Mouse (Mus musculus) forebrain, embryonic 12.5 days (tissue): ENCODE data around the gene Antxr2. TPM values are rescaled to one million over a fixed set of nuclear protein-coding genes. Genes with fewer than 3 reads are reported as not detected.

ENCODE experiments used
- ATAC-seq: fragments of 200-750 bp; cut with Nextera tagmentation; 2 replicates; pipeline ENCODE4 v1.8.0; 2017; ENCODE audit warnings: moderate TSS enrichment; ENCODE audit not compliant: low FRiP score
- H3K27ac ChIP-seq: fragments of 300-500 bp; sonication (generic); 2 replicates; pipeline ENCODE4 v1.5.1; 2016; ENCODE audit warnings: mild to moderate bottlenecking
- H3K27me3 ChIP-seq: fragments of 300-500 bp; sonication (generic); 2 replicates; pipeline ENCODE4 v1.6.1; 2016; ENCODE audit warnings: mild to moderate bottlenecking
- H3K36me3 ChIP-seq: fragments of 300-500 bp; sonication (generic); replicated peaks from 2 replicates; pipeline ENCODE4 v1.6.1; 2016; ENCODE audit warnings: mild to moderate bottlenecking
- H3K4me1 ChIP-seq: fragments of 300-500 bp; sonication (generic); 2 replicates; pipeline ENCODE4 v1.6.1; 2016
- H3K4me2 ChIP-seq: fragments of 300-500 bp; sonication (generic); 2 replicates; pipeline ENCODE4 v1.6.1; 2016; ENCODE audit warnings: mild to moderate bottlenecking, moderate library complexity
- H3K4me3 ChIP-seq: fragments of 300-500 bp; sonication (generic); replicated peaks from 2 replicates; pipeline ENCODE4 v1.5.1; 2016; ENCODE audit warnings: mild to moderate bottlenecking
- H3K9ac ChIP-seq: fragments of 300-500 bp; sonication (generic); 2 replicates; pipeline ENCODE4 v1.6.1; 2016; ENCODE audit warnings: mild to moderate bottlenecking
- H3K9me3 ChIP-seq: fragments of 300-500 bp; sonication (generic); 2 replicates; pipeline ENCODE4 v1.6.1; 2016
- WGBS: fragments of 180-500 bp; shearing (Covaris S2); methylation state at CpG from one replicate; pipeline ENCODE4 v1.1.7; 2016; 5-methylcytosine and 5-hydroxymethylcytosine counted together
- polyA plus RNA-seq: library from polyadenylated mRNA; unstranded; fragments of >200 nt; fragmentation: Nextera tagmentation; extraction: Ambion mirVana; gene quantifications from 2 replicates; pipeline ENCODE4 v1.2.1, GENCODE M21; 2016

The Antxr2 gene
- polyA plus RNA-seq, 1 experiment from 2014 or later = 9.5 TPM

GRCm38 (mm10) chr5:97846503-97846902 is 184.3 kb downstream of the Antxr2 start:
- no peak overlapping the region for H3K4me2 ChIP-seq
- no peak for ATAC-seq

GRCm38 (mm10) chr5:97842016-97842415 is 188.8 kb downstream of the Antxr2 start:
- no peak overlapping the region for H3K27ac ChIP-seq
- WGBS = 85% methylated on average over 1 of the region's 1 CpGs
- no peaks in the 10 kb centered on the region for H3K4me1 ChIP-seq
- no peaks in the 10 kb centered on the region for H3K36me3 ChIP-seq
- no peak overlapping the region for H3K9ac ChIP-seq
- ATAC-seq = no peak
- no peak overlapping the region for H3K4me3 ChIP-seq
- no peaks in the 10 kb centered on the region for H3K9me3 ChIP-seq
- H3K4me2 ChIP-seq = no peak overlapping the region
- no peaks in the 10 kb centered on the region for H3K27me3 ChIP-seq

More at GRCm38 (mm10) chr5:97846503-97846902, 184.3 kb downstream of the Antxr2 start:
- WGBS = 90% methylated on average over 2 of the region's 2 CpGs
- Histone ChIP-seq H3K27me3 (no peaks in the 10 kb centered on the region), H3K9me3 (no peaks in the 10 kb centered on the region), H3K27ac (no peak overlapping the region), H3K9ac (no peak overlapping the region), H3K36me3 (no peaks in the 10 kb centered on the region), H3K4me1 (no peaks in the 10 kb centered on the region), H3K4me3 (no peak overlapping the region)

- Histone ChIP-seq H3K9me3 (no peaks in the 10 kb centered on the region), H3K4me1 (no peaks in the 10 kb centered on the region), H3K9ac (no peak overlapping the region), H3K36me3 (no peaks in the 10 kb centered on the region), H3K4me2 (no peak overlapping the region), H3K27ac (no peak overlapping the region), H3K4me3 (no peak overlapping the region), H3K27me3 (no peaks in the 10 kb centered on the region)
- no peak for ATAC-seq
These were observed 190.9 kb downstream of the Antxr2 start for GRCm38 (mm10) chr5:97839924-97840279.

- Histone ChIP-seq H3K36me3 (no peaks in the 10 kb centered on the region), H3K4me3 (no peak overlapping the region), H3K9me3 (no peaks in the 10 kb centered on the region), H3K4me1 (no peaks in the 10 kb centered on the region), H3K27ac (no peak overlapping the region), H3K27me3 (no peaks in the 10 kb centered on the region), H3K4me2 (no peak overlapping the region), H3K9ac (no peak overlapping the region)
- 79% methylated on average over 3 of the region's 3 CpGs for WGBS
- ATAC-seq = no peak
These were observed 191.4 kb downstream of the Antxr2 start for GRCm38 (mm10) chr5:97839271-97839923.

- no peak overlapping the region for H3K4me2 ChIP-seq
- no peak overlapping the region for H3K4me3 ChIP-seq
- no peak overlapping the region for H3K27ac ChIP-seq
- H3K9me3 ChIP-seq = no peaks in the 10 kb centered on the region
- no peak overlapping the region for H3K9ac ChIP-seq
- H3K4me1 ChIP-seq = no peaks in the 10 kb centered on the region
- H3K36me3 ChIP-seq = no peaks in the 10 kb centered on the region
- WGBS = 90% methylated on average over 2 of the region's 2 CpGs
- no peaks in the 10 kb centered on the region for H3K27me3 ChIP-seq
- no peak for ATAC-seq
These were observed 193.5 kb downstream of the Antxr2 start for GRCm38 (mm10) chr5:97837333-97837732.

- no peak overlapping the region for H3K4me3 ChIP-seq
- no peak overlapping the region for H3K9ac ChIP-seq
- H3K9me3 ChIP-seq = no peaks in the 10 kb centered on the region
- ATAC-seq = no peak
- H3K4me2 ChIP-seq = no peak overlapping the region
- H3K4me1 ChIP-seq = no peaks in the 10 kb centered on the region
- no peak overlapping the region for H3K27ac ChIP-seq
- H3K36me3 ChIP-seq = no peaks in the 10 kb centered on the region
- no peaks in the 10 kb centered on the region for H3K27me3 ChIP-seq
- 67% methylated on average over 2 of the region's 2 CpGs for WGBS
These were observed 195.4 kb downstream of the Antxr2 start for GRCm38 (mm10) chr5:97835418-97835817.

GRCm38 (mm10) chr5:97834770-97835169 is 196.1 kb downstream of the Antxr2 start:
- no peaks in the 10 kb centered on the region for H3K4me1 ChIP-seq
- no peak overlapping the region for H3K4me2 ChIP-seq
- H3K27ac ChIP-seq = no peak overlapping the region
- no peaks in the 10 kb centered on the region for H3K36me3 ChIP-seq
- no peak overlapping the region for H3K9ac ChIP-seq
- H3K4me3 ChIP-seq = no peak overlapping the region
- H3K9me3 ChIP-seq = no peaks in the 10 kb centered on the region
- no peaks in the 10 kb centered on the region for H3K27me3 ChIP-seq
- ATAC-seq = no peak
- 47% methylated on average over 1 of the region's 1 CpGs for WGBS

Other genes starting within 250 kb of the Antxr2 start
- 3.0 and 3.2 TPM in 2 replicates for gene Prdm8, start 136.2 kb upstream of the Antxr2 start, polyA plus RNA-seq
- gene Fgf5, start 223.1 kb upstream of the Antxr2 start, polyA plus RNA-seq = 0.36 and 0.56 TPM in 2 replicates